Mouse (Mus musculus): ENCODE data around the gene Med27.

GRCm38 (mm10) chr2:29515831-29516447 is 169.3 kb downstream of the Med27 start:
- TF ChIP-seq CTCF (IDR thresholded peaks at IDR 0.05; ENCODE audit: borderline replicate concordance, insufficient read depth, low read length) (no peak), POLR2A (IDR thresholded peaks at IDR 0.05; ENCODE audit: low read depth, low read length) (no peak)

Data from embryonic fibroblast, embryonic 13.5 days (primary cell).